Mouse (Mus musculus) heart, adult 9 months (tissue): ENCODE data around the gene Atp11a.
A peak's percentile ranks its signal among the peaks of the same experiment; 100 is the strongest.

Experiments
- DNase-seq, 2 experiments: peaks; one replicate each; pipeline ENCODE4 v3.0.0; 2022; ENCODE audit warnings: low spot score in 2 of 2

Gene Atp11a

GRCm38 (mm10) chr8:12756391-12757157, at the start of gene Atp11a:
Gene Atp11a, plus strand, starts transcription at chr8:12757014.
- DNase-seq: peak; percentile 61 to 68

GRCm38 (mm10) chr8:12711623-12712022, 45.2 kb upstream of the Atp11a start:
- DNase-seq: no peak

GRCm38 (mm10) chr8:12715861-12716585, 40.8 kb upstream of the Atp11a start:
- no peak for DNase-seq

- no peak for DNase-seq
Observed at GRCm38 (mm10) chr8:12719091-12719490, 37.7 kb upstream of the Atp11a start.

GRCm38 (mm10) chr8:12728644-12729043, 28.2 kb upstream of the Atp11a start:
- DNase-seq: no peak

- DNase-seq: no peak
Observed at GRCm38 (mm10) chr8:12730780-12731179, 26.0 kb upstream of the Atp11a start.

- DNase-seq: no peak
Observed at GRCm38 (mm10) chr8:12732431-12732830, 24.4 kb upstream of the Atp11a start.

GRCm38 (mm10) chr8:12739113-12739512, 17.7 kb upstream of the Atp11a start:
- no peak for DNase-seq

GRCm38 (mm10) chr8:12743390-12743789, 13.4 kb upstream of the Atp11a start:
- no peak for DNase-seq

GRCm38 (mm10) chr8:12748183-12748582, 8.6 kb upstream of the Atp11a start:
- DNase-seq: no peak

- DNase-seq: no peak
Observed at GRCm38 (mm10) chr8:12749116-12749515, 7.7 kb upstream of the Atp11a start.

- no peak for DNase-seq
Observed at GRCm38 (mm10) chr8:12753054-12753453, 3.8 kb upstream of the Atp11a start.

- no peak for DNase-seq
Observed at GRCm38 (mm10) chr8:12754115-12754514, 2.7 kb upstream of the Atp11a start.

- peak in 1 of 2 experiments; percentile 60 for DNase-seq
Observed at GRCm38 (mm10) chr8:12755312-12755711, 1.5 kb upstream of the Atp11a start.

- DNase-seq: no peak
Observed at GRCm38 (mm10) chr8:12755826-12756225, 988 bp upstream of the Atp11a start.

GRCm38 (mm10) chr8:12757231-12757940, 572 bp downstream of the Atp11a start:
- DNase-seq: peak in 1 of 2 experiments; percentile 36

- no peak for DNase-seq
Observed at GRCm38 (mm10) chr8:12759963-12760362, 3.1 kb downstream of the Atp11a start.

GRCm38 (mm10) chr8:12761873-12762272, 5.1 kb downstream of the Atp11a start:
- DNase-seq: no peak

GRCm38 (mm10) chr8:12763565-12764108, 6.8 kb downstream of the Atp11a start:
- no peak for DNase-seq

- no peak for DNase-seq
Observed at GRCm38 (mm10) chr8:12764971-12765370, 8.2 kb downstream of the Atp11a start.

- DNase-seq: no peak
Observed at GRCm38 (mm10) chr8:12767176-12767575, 10.4 kb downstream of the Atp11a start.

GRCm38 (mm10) chr8:12768747-12769146, 11.9 kb downstream of the Atp11a start:
- DNase-seq: no peak
